Mouse (Mus musculus) E14TG2a.4 (cell line): ENCODE measurements around the gene Hsf5.

ENCODE experiments used
- H3K27me3 ChIP-seq: 2 replicates; pipeline ENCODE4 v1.6.1; 2014; ENCODE audit warnings: low read length, control low read depth; ENCODE audit not compliant: insufficient read depth
- H3K36me3 ChIP-seq: 2 replicates; pipeline ENCODE4 v1.6.1; 2014; ENCODE audit warnings: low read length, control low read depth; ENCODE audit not compliant: insufficient read depth
- H3K4me1 ChIP-seq: replicated peaks from 2 replicates; pipeline ENCODE4 v1.6.1; 2014; ENCODE audit warnings: low read depth, low read length, control low read depth
- H3K4me3 ChIP-seq: replicated peaks from 2 replicates; pipeline ENCODE4 v1.5.1; 2014; ENCODE audit warnings: mild to moderate bottlenecking, low read length
- H3K9me3 ChIP-seq: 2 replicates; pipeline ENCODE4 v1.6.1; 2014; ENCODE audit warnings: low read length, control low read depth
- CTCF ChIP-seq: conservative IDR thresholded peaks from 2 replicates; pipeline ENCODE4 v1.5.1; 2014; ENCODE audit warnings: low read length
- NANOG ChIP-seq: IDR thresholded peaks from 2 replicates; pipeline ENCODE4 v1.6.1; 2014; ENCODE audit warnings: borderline replicate concordance, low read length, mixed read lengths
- POU5F1 ChIP-seq: IDR thresholded peaks from 2 replicates; pipeline ENCODE4 v1.6.1; 2014; ENCODE audit warnings: low read length, borderline replicate concordance

Hsf5 gene

GRCm38 (mm10) chr11:87595327-87595841 lies 21.6 kb upstream of the Hsf5 start:
- Histone ChIP-seq H3K4me3 (peak overlapping the region; percentile 89), H3K4me1 (peaks cover 68% of the 10 kb centered on the region), H3K9me3 (no peaks in the 10 kb centered on the region), H3K27me3 (no peaks in the 10 kb centered on the region), H3K36me3 (peaks cover 49% of the 10 kb centered on the region)
- TF ChIP-seq CTCF (no peak), POU5F1 (no peak), NANOG (no peak)

- Histone ChIP-seq H3K4me3 (peak overlapping the region; percentile 89), H3K36me3 (peaks cover 55% of the 10 kb centered on the region), H3K27me3 (no peaks in the 10 kb centered on the region), H3K4me1 (peaks cover 65% of the 10 kb centered on the region), H3K9me3 (no peaks in the 10 kb centered on the region)
- no peak for TF ChIP-seq NANOG
- TF ChIP-seq POU5F1 = no peak
- no peak for TF ChIP-seq CTCF
These were observed 21.0 kb upstream of the Hsf5 start for GRCm38 (mm10) chr11:87595976-87596375.

- Histone ChIP-seq H3K4me1 (peaks cover 65% of the 10 kb centered on the region), H3K4me3 (peak overlapping the region; percentile 89), H3K9me3 (no peaks in the 10 kb centered on the region), H3K36me3 (peaks cover 60% of the 10 kb centered on the region), H3K27me3 (no peaks in the 10 kb centered on the region)
- TF ChIP-seq POU5F1 (no peak), NANOG (no peak), CTCF (no peak)
These were observed 20.5 kb upstream of the Hsf5 start for GRCm38 (mm10) chr11:87596492-87596891.

- Histone ChIP-seq H3K9me3 (no peaks in the 10 kb centered on the region), H3K36me3 (peaks cover 66% of the 10 kb centered on the region), H3K4me3 (0 out of 2 replicates have a peak overlapping the region, but pooled peaks have one; percentile 89), H3K4me1 (peaks cover 65% of the 10 kb centered on the region), H3K27me3 (no peaks in the 10 kb centered on the region)
- TF ChIP-seq NANOG (no peak), CTCF (no peak), POU5F1 (no peak)
These were observed 19.9 kb upstream of the Hsf5 start for GRCm38 (mm10) chr11:87597061-87597460.

GRCm38 (mm10) chr11:87599395-87600089 lies 17.4 kb upstream of the Hsf5 start:
- H3K27me3 ChIP-seq = no peaks in the 10 kb centered on the region
- H3K4me3 ChIP-seq = no peak overlapping the region
- H3K9me3 ChIP-seq = no peaks in the 10 kb centered on the region
- peaks cover 43% of the 10 kb centered on the region for H3K4me1 ChIP-seq
- TF ChIP-seq POU5F1 = no peak
- no peak for TF ChIP-seq NANOG
- TF ChIP-seq CTCF = no peak
- peaks cover 82% of the 10 kb centered on the region for H3K36me3 ChIP-seq

GRCm38 (mm10) chr11:87600322-87600853 lies 16.6 kb upstream of the Hsf5 start:
- no peaks in the 10 kb centered on the region for H3K9me3 ChIP-seq
- no peaks in the 10 kb centered on the region for H3K27me3 ChIP-seq
- no peak overlapping the region for H3K4me3 ChIP-seq
- peaks cover 87% of the 10 kb centered on the region for H3K36me3 ChIP-seq
- H3K4me1 ChIP-seq = peaks cover 37% of the 10 kb centered on the region
- no peak for TF ChIP-seq POU5F1
- TF ChIP-seq CTCF = no peak
- TF ChIP-seq NANOG = no peak

GRCm38 (mm10) chr11:87602234-87602633 lies 14.7 kb upstream of the Hsf5 start:
- Histone ChIP-seq H3K36me3 (peaks cover 100% of the 10 kb centered on the region), H3K4me1 (peaks cover 21% of the 10 kb centered on the region), H3K27me3 (no peaks in the 10 kb centered on the region), H3K9me3 (no peaks in the 10 kb centered on the region), H3K4me3 (no peak overlapping the region)
- no peak for TF ChIP-seq NANOG
- TF ChIP-seq CTCF = no peak

GRCm38 (mm10) chr11:87603571-87603970 lies 13.4 kb upstream of the Hsf5 start:
- Histone ChIP-seq H3K27me3 (no peaks in the 10 kb centered on the region), H3K4me1 (peaks cover 17% of the 10 kb centered on the region), H3K9me3 (no peaks in the 10 kb centered on the region), H3K36me3 (peaks cover 100% of the 10 kb centered on the region), H3K4me3 (no peak overlapping the region)
- TF ChIP-seq NANOG (no peak), CTCF (no peak), POU5F1 (no peak)
